Mouse (Mus musculus) embryonic facial prominence, embryonic 13.5 days (tissue): ENCODE results near the gene Maff. TPM values are rescaled to one million over a fixed set of nuclear protein-coding genes. Genes with fewer than 3 reads are reported as not detected.

Experiments used
- ATAC-seq: fragments of 200-750 bp; cut with Nextera tagmentation; 2 replicates; pipeline ENCODE4 v1.8.0; 2017; ENCODE audit warnings: low read depth; ENCODE audit not compliant: insufficient number of reproducible peaks, insufficient read depth, low FRiP score, low TSS enrichment
- H3K27ac ChIP-seq: fragments of 300-500 bp; sonication (generic); 2 replicates; pipeline ENCODE4 v1.5.1; 2015; ENCODE audit warnings: moderate library complexity, mild to moderate bottlenecking, inconsistent platforms
- H3K27me3 ChIP-seq: fragments of 300-500 bp; sonication (generic); 2 replicates; pipeline ENCODE4 v1.6.1; 2015; ENCODE audit warnings: mild to moderate bottlenecking, inconsistent platforms
- H3K36me3 ChIP-seq: fragments of 300-500 bp; sonication (generic); 2 replicates; pipeline ENCODE4 v1.6.1; 2015; ENCODE audit warnings: mild to moderate bottlenecking, inconsistent platforms
- H3K4me1 ChIP-seq: fragments of 300-500 bp; sonication (generic); 2 replicates; pipeline ENCODE4 v1.6.1; 2015; ENCODE audit warnings: inconsistent platforms
- H3K4me2 ChIP-seq: fragments of 300-500 bp; sonication (generic); 2 replicates; pipeline ENCODE4 v1.6.1; 2015; ENCODE audit warnings: moderate library complexity, mild to moderate bottlenecking, inconsistent platforms
- H3K4me3 ChIP-seq: fragments of 300-500 bp; sonication (generic); 2 replicates; pipeline ENCODE4 v1.5.1; 2015; ENCODE audit warnings: mild to moderate bottlenecking, inconsistent platforms
- H3K9ac ChIP-seq: fragments of 300-500 bp; sonication (generic); 2 replicates; pipeline ENCODE4 v1.6.1; 2015; ENCODE audit warnings: mild to moderate bottlenecking, inconsistent platforms
- H3K9me3 ChIP-seq: fragments of 300-500 bp; sonication (generic); 2 replicates; pipeline ENCODE4 v1.6.1; 2016; ENCODE audit warnings: inconsistent platforms
- WGBS: fragments of 180-500 bp; shearing (Covaris S2); methylation state at CpG from one replicate; pipeline ENCODE4 v1.1.7; 2015; ENCODE audit warnings: mixed read lengths; 5-methylcytosine and 5-hydroxymethylcytosine counted together
- polyA plus RNA-seq: library from polyadenylated mRNA; unstranded; fragments of >200 nt; fragmentation: Nextera tagmentation; extraction: Ambion mirVana; gene quantifications from 2 replicates; pipeline ENCODE4 v1.2.1, GENCODE M21; 2015

The Maff gene
- polyA plus RNA-seq, 1 experiment from 2014 or later, result 2.8 TPM

GRCm38 (mm10) chr15:79353690-79354305, 7.4 kb downstream of the Maff start:
- no peaks in the 10 kb centered on the region for H3K36me3 ChIP-seq
- no peak overlapping the region for H3K27ac ChIP-seq
- no peaks in the 10 kb centered on the region for H3K9me3 ChIP-seq
- peaks cover 18% of the 10 kb centered on the region for H3K27me3 ChIP-seq
- H3K4me3 ChIP-seq, result no peak overlapping the region
- H3K4me1 ChIP-seq, result peaks cover 42% of the 10 kb centered on the region
- no peak for ATAC-seq
- WGBS, result 88% methylated on average over 5 of the region's 5 CpGs
- no peak overlapping the region for H3K9ac ChIP-seq
- no peak overlapping the region for H3K4me2 ChIP-seq

- H3K9me3 ChIP-seq, result no peaks in the 10 kb centered on the region
- H3K27ac ChIP-seq, result no peak overlapping the region
- H3K4me2 ChIP-seq, result no peak overlapping the region
- H3K27me3 ChIP-seq, result peaks cover 15% of the 10 kb centered on the region
- peaks cover 41% of the 10 kb centered on the region for H3K4me1 ChIP-seq
- H3K9ac ChIP-seq, result no peak overlapping the region
- whole genome bisulfite sequencing, result 76% methylated on average over 4 of the region's 4 CpGs
- no peak overlapping the region for H3K4me3 ChIP-seq
- no peak for ATAC-seq
- no peaks in the 10 kb centered on the region for H3K36me3 ChIP-seq
These were observed 8.2 kb downstream of the Maff start for GRCm38 (mm10) chr15:79354619-79355018.

DNA sequence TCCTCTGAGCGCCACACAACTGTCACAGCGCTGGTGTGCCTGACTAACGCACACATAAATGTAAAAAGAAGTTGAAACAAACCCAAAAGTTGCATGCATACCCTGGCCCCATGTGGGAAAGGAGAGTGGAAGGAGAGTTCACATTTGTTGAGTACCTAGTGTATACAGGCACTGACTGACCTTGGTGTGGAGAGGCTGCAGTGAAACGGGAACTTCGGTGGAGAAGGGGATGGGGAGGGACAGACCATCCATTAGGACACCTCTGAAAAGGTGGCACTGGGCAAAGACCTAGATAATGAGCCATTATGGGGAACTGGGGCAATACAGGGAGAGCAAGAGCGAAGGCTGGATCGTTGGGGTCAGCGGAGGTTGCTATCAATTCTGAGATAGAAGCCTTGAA, 10.1 kb downstream of the Maff start:
- 79% methylated on average over 8 of the region's 8 CpGs for WGBS
- Histone ChIP-seq H3K9ac (peak overlapping the region; percentile 73; the same call in 1 of the 2 replicates), H3K27me3 (peaks cover 15% of the 10 kb centered on the region), H3K36me3 (peaks cover 7% of the 10 kb centered on the region), H3K4me1 (peaks cover 53% of the 10 kb centered on the region), H3K4me3 (peak overlapping the region; percentile 52), H3K9me3 (no peaks in the 10 kb centered on the region), H3K27ac (no peak overlapping the region), H3K4me2 (peak overlapping the region; percentile 98)
- no peak for ATAC-seq

DNA sequence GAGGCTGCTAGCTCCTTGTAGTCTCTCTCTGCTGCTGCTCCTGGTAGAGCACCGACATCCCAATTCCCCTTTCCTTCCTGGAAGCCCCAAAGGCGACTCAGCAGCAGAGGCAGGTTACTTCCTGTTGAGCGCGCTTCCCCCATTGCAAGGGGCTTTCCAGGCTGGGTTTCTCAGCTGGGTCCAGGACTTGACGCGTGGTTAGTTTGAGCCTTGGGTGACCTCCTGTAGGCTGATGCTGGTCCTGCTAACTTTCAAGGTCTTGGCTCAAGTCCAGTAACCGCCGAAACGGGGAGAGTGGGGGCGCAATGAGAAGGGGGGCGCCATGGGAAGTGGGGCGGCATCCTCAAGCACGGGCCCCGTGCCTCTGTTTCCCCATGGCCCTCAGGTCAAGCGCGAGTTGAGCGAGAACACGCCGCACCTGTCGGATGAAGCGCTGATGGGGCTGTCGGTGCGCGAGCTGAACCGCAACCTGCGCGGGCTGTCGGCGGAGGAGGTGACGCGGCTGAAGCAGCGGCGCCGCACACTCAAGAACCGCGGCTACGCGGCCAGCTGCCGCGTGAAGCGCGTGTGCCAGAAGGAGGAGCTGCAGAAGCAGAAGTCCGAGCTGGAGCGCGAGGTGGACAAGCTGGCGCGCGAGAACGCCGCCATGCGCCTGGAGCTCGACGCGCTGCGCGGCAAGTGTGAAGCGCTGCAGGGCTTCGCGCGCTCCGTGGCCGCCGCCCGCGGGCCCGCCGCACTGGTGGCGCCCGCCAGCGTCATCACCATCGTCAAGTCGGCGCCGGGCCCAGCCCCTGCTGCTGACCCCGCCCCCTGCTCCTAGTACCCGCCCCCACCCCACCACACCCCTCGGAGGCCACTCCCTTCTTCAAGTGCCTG, 10.9 kb downstream of the Maff start:
- Histone ChIP-seq H3K4me1 (peaks cover 52% of the 10 kb centered on the region), H3K4me3 (peak overlapping the region; percentile 52), H3K9me3 (no peaks in the 10 kb centered on the region), H3K27ac (peak overlapping the region; percentile 62; the same call in 1 of the 2 replicates), H3K27me3 (peaks cover 15% of the 10 kb centered on the region), H3K4me2 (peak overlapping the region; percentile 98), H3K36me3 (peaks cover 15% of the 10 kb centered on the region), H3K9ac (peak overlapping the region; percentile 73)
- WGBS, result under 1% methylated on average over 76 of the region's 77 CpGs
- ATAC-seq, result peak; percentile 65; the same call in 1 of the 2 replicates

- H3K27me3 ChIP-seq, result peaks cover 15% of the 10 kb centered on the region
- peaks cover 52% of the 10 kb centered on the region for H3K4me1 ChIP-seq
- WGBS, result 34% methylated on average over 12 of the region's 12 CpGs
- peak overlapping the region; percentile 7; the same call in 1 of the 2 replicates for H3K27ac ChIP-seq
- ATAC-seq, result no peak
- peaks cover 23% of the 10 kb centered on the region for H3K36me3 ChIP-seq
- peak overlapping the region; percentile 98 for H3K4me2 ChIP-seq
- H3K4me3 ChIP-seq, result peak overlapping the region; percentile 52
- no peak overlapping the region; the same call in 1 of the 2 replicates for H3K9ac ChIP-seq
- H3K9me3 ChIP-seq, result no peaks in the 10 kb centered on the region
These were observed 11.7 kb downstream of the Maff start for GRCm38 (mm10) chr15:79357974-79358690.

GRCm38 (mm10) chr15:79359954-79360353, 13.5 kb downstream of the Maff start:
- 0 out of 2 replicates have a peak, but pooled peaks have one; percentile 33 for ATAC-seq
- H3K4me1 ChIP-seq, result peaks cover 52% of the 10 kb centered on the region
- H3K36me3 ChIP-seq, result peaks cover 42% of the 10 kb centered on the region
- 0 out of 2 replicates have a peak overlapping the region, but pooled peaks have one; percentile 14 for H3K4me2 ChIP-seq
- peak overlapping the region; percentile 1; the same call in 1 of the 2 replicates for H3K9ac ChIP-seq
- 22% methylated on average over 6 of the region's 6 CpGs for WGBS
- H3K9me3 ChIP-seq, result no peaks in the 10 kb centered on the region
- peak overlapping the region; percentile 57 for H3K27ac ChIP-seq
- H3K4me3 ChIP-seq, result no peak overlapping the region
- H3K27me3 ChIP-seq, result peaks cover 15% of the 10 kb centered on the region

- no peak overlapping the region for H3K4me3 ChIP-seq
- no peak overlapping the region for H3K4me2 ChIP-seq
- ATAC-seq, result no peak
- peak overlapping the region; percentile 57; the same call in 1 of the 2 replicates for H3K27ac ChIP-seq
- H3K36me3 ChIP-seq, result peaks cover 46% of the 10 kb centered on the region
- WGBS, result 47% methylated on average over 7 of the region's 7 CpGs
- peaks cover 52% of the 10 kb centered on the region for H3K4me1 ChIP-seq
- peaks cover 15% of the 10 kb centered on the region for H3K27me3 ChIP-seq
- no peaks in the 10 kb centered on the region for H3K9me3 ChIP-seq
- H3K9ac ChIP-seq, result peak overlapping the region; percentile 1; the same call in 1 of the 2 replicates
These were observed 13.9 kb downstream of the Maff start for GRCm38 (mm10) chr15:79360371-79360770.

DNA sequence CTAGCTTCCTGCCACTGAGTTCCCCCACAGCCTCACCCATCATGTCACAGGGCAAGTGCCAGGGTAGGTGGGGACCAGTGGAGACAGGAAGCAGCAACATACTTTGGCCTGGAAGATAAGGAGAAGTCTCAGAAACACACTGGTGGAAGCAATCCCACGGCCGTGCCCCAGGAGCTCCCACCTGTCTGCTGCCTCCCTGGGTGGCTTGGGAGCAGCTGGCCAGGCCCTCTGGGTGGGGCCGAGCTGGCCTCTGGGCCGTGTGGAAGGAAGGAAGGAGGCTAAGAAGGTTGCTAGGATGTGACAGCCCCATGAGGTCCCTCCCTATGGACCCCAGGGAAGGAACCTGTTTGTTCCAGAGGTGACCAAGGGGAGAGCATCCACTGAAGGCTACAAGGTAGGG, 14.6 kb downstream of the Maff start:
- Histone ChIP-seq H3K27me3 (peaks cover 10% of the 10 kb centered on the region), H3K4me3 (no peak overlapping the region), H3K4me1 (peaks cover 49% of the 10 kb centered on the region), H3K27ac (0 out of 2 replicates have a peak overlapping the region, but pooled peaks have one; percentile 23), H3K9ac (no peak overlapping the region), H3K9me3 (no peaks in the 10 kb centered on the region), H3K4me2 (no peak overlapping the region), H3K36me3 (peaks cover 52% of the 10 kb centered on the region)
- WGBS, result 68% methylated on average over 4 of the region's 4 CpGs
- no peak for ATAC-seq

- Histone ChIP-seq H3K4me1 (peaks cover 24% of the 10 kb centered on the region), H3K36me3 (peaks cover 79% of the 10 kb centered on the region), H3K9me3 (no peaks in the 10 kb centered on the region), H3K27ac (no peak overlapping the region), H3K9ac (0 out of 2 replicates have a peak overlapping the region, but pooled peaks have one; percentile 32), H3K27me3 (no peaks in the 10 kb centered on the region), H3K4me2 (no peak overlapping the region), H3K4me3 (no peak overlapping the region)
- WGBS, result 40% methylated on average over 6 of the region's 6 CpGs
- ATAC-seq, result no peak
These were observed 17.7 kb downstream of the Maff start for GRCm38 (mm10) chr15:79364120-79364519.

DNA sequence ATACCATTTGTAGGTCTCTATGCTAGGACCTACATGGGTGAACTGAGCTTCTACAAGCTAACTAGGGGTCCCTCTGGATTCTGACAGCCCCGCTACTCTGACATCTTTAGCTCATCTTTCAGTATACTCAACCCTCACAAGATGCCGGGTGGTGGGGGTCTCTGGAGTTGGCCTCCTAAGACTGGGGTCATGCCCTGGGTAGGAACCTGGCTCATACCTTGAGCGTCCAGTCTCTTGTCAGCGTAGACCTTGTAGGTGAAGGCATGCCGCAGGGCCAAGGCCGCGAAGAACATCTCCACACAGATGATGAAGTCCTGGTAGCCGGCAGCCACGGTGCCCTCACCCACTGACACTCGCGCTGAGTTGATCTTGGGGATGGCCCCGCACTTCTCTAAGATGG, 18.6 kb downstream of the Maff start:
- Histone ChIP-seq H3K9ac (no peak overlapping the region), H3K4me1 (peaks cover 16% of the 10 kb centered on the region), H3K4me2 (no peak overlapping the region), H3K27ac (no peak overlapping the region), H3K27me3 (no peaks in the 10 kb centered on the region), H3K4me3 (no peak overlapping the region), H3K9me3 (no peaks in the 10 kb centered on the region), H3K36me3 (peaks cover 88% of the 10 kb centered on the region)
- no peak for ATAC-seq
- WGBS, result 98% methylated on average over 12 of the region's 12 CpGs

- WGBS, result 91% methylated on average over 5 of the region's 5 CpGs
- no peak overlapping the region for H3K4me2 ChIP-seq
- H3K4me3 ChIP-seq, result no peak overlapping the region
- no peak for ATAC-seq
- peaks cover 94% of the 10 kb centered on the region for H3K36me3 ChIP-seq
- no peak overlapping the region for H3K9ac ChIP-seq
- peaks cover 4% of the 10 kb centered on the region for H3K4me1 ChIP-seq
- H3K9me3 ChIP-seq, result no peaks in the 10 kb centered on the region
- H3K27ac ChIP-seq, result no peak overlapping the region
- H3K27me3 ChIP-seq, result no peaks in the 10 kb centered on the region
These were observed 20.0 kb downstream of the Maff start for GRCm38 (mm10) chr15:79366402-79366801.
